22 mouse cellular contexts compared by ENCODE assay signal in genomic region chr4:66285034-66285433, GRCm38 (mm10).
"Had no signal": no experiment of that assay in that cellular context is flagged by ENCODE, and none has a peak within 500 bp of the region (broad histone marks: within the 10 kb centered on the region; RNA-seq: fewer than 3 reads in every experiment).

No protein-coding gene starts in this region.

- ATAC-seq: hindbrain, embryonic 16.5 days; hindbrain, postnatal 0 days; inflammation-experienced regulatory T-cells, adult 6 months; intestine, embryonic 15.5 days; intestine, embryonic 16.5 days; intestine, postnatal 0 days had no signal

- DNase-seq: heart, postnatal 10 days; heart, postnatal 14 days; heart, postnatal 36 days; heart, postnatal 4 days; kidney, adult 11 months; kidney, adult 18-20 months; kidney, adult 2 months; kidney, adult 8-10 months; kidney, adult 9 months; kidney, postnatal 10 days; kidney, postnatal 14 days; kidney, postnatal 25 days; kidney, postnatal 36 days; kidney, postnatal 4 days; layer of hippocampus, adult 9-11 months; layer of hippocampus, postnatal 36 days had no signal
